Mouse (Mus musculus) neural tube, embryonic 14.5 days (tissue): Measurements from ENCODE around the gene Mov10. TPM values are rescaled to one million over a fixed set of nuclear protein-coding genes. Genes with fewer than 3 reads are reported as not detected.
A peak's percentile ranks its signal among the peaks of the same experiment; 100 is the strongest.

ENCODE experiments used
- ATAC-seq: fragments of 200-750 bp; cut with Nextera tagmentation; 2 replicates; pipeline ENCODE4 v1.8.0; 2017; ENCODE audit warnings: low read depth, mild to moderate bottlenecking, moderate TSS enrichment, moderate library complexity
- H3K27ac ChIP-seq: fragments of 300-500 bp; sonication (generic); 2 replicates; pipeline ENCODE4 v1.5.1; 2014; ENCODE audit warnings: low read depth, mild to moderate bottlenecking, control low read depth, low read length, moderate library complexity, mixed read lengths
- H3K27me3 ChIP-seq: fragments of 300-500 bp; sonication (generic); 2 replicates; pipeline ENCODE4 v1.6.1; 2014; ENCODE audit warnings: low read length; ENCODE audit not compliant: control insufficient read depth, insufficient read depth
- H3K36me3 ChIP-seq: fragments of 300-500 bp; sonication (generic); 2 replicates; pipeline ENCODE4 v1.6.1; 2014; ENCODE audit warnings: low read length, mixed read lengths; ENCODE audit not compliant: control insufficient read depth, insufficient read depth
- H3K4me1 ChIP-seq: fragments of 300-500 bp; sonication (generic); 2 replicates; pipeline ENCODE4 v1.6.1; 2014; ENCODE audit warnings: low read length; ENCODE audit not compliant: control insufficient read depth, insufficient read depth
- H3K4me2 ChIP-seq: fragments of 300-500 bp; sonication (generic); 2 replicates; pipeline ENCODE4 v1.6.1; 2014; ENCODE audit warnings: mild to moderate bottlenecking, low read depth, low read length, control low read depth
- H3K4me3 ChIP-seq: fragments of 300-500 bp; sonication (generic); 2 replicates; pipeline ENCODE4 v1.5.1; 2014; ENCODE audit warnings: low read depth, low read length, control low read depth, mixed read lengths
- H3K9ac ChIP-seq: fragments of 300-500 bp; sonication (generic); replicated peaks from 2 replicates; pipeline ENCODE4 v1.6.1; 2014; ENCODE audit warnings: low read depth, mild to moderate bottlenecking, control low read depth, low read length, mixed read lengths
- H3K9me3 ChIP-seq: fragments of 300-500 bp; sonication (generic); 2 replicates; pipeline ENCODE4 v1.6.1; 2016; ENCODE audit warnings: low read length; ENCODE audit not compliant: control insufficient read depth
- WGBS: fragments of 180-500 bp; shearing (Covaris S2); extraction: QIAGEN DNeasy Blood & Tissue Kit; methylation state at CpG from one replicate; pipeline ENCODE4 v1.1.7; 2014; 5-methylcytosine and 5-hydroxymethylcytosine counted together
- polyA plus RNA-seq: library from polyadenylated mRNA; unstranded; fragments of >200 nt; fragmentation: Nextera tagmentation; extraction: Ambion mirVana; gene quantifications from 2 replicates; pipeline ENCODE4 v1.2.1, GENCODE M21; 2014

The Mov10 gene
- polyA plus RNA-seq, 1 experiment from 2014 or later, result 3.8 TPM

GRCm38 (mm10) chr3:104781471-104781903 lies 36.9 kb downstream of the Mov10 start, which contains the start of gene Fam19a3:
Gene Fam19a3, minus strand, starts transcription at chr3:104781840.
- no peak for ATAC-seq
- peaks cover 14% of the 10 kb centered on the region; the same call in 1 of the 2 replicates for H3K4me1 ChIP-seq
- H3K4me3 ChIP-seq, result peak within 1 kb of the TSS; percentile 36
- H3K9me3 ChIP-seq, result no peaks in the 10 kb centered on the region
- peaks cover 49% of the 10 kb centered on the region for H3K27me3 ChIP-seq
- no peaks in the 10 kb centered on the region for H3K36me3 ChIP-seq
- WGBS, result under 1% methylated on average over 26 of the region's 26 CpGs
- peak within 1 kb of the TSS; percentile 32 for H3K9ac ChIP-seq
- H3K27ac ChIP-seq, result no peak within 1 kb of the TSS
- H3K4me2 ChIP-seq, result peak within 1 kb of the TSS; percentile 74

- under 1% methylated on average over 50 of the region's 56 CpGs for WGBS
- Histone ChIP-seq H3K4me1 (peaks cover 14% of the 10 kb centered on the region; the same call in 1 of the 2 replicates), H3K4me3 (peak within 1 kb of the TSS; percentile 36), H3K27ac (no peak within 1 kb of the TSS), H3K27me3 (peaks cover 50% of the 10 kb centered on the region), H3K36me3 (no peaks in the 10 kb centered on the region), H3K9me3 (no peaks in the 10 kb centered on the region), H3K9ac (peak within 1 kb of the TSS; percentile 32), H3K4me2 (peak within 1 kb of the TSS; percentile 74)
- ATAC-seq, result peak; percentile 48; the same call in 1 of the 2 replicates
These were observed 37.6 kb downstream of the Mov10 start, which contains the start of gene Ppm1j for GRCm38 (mm10) chr3:104780561-104781420. Gene Ppm1j, plus strand, starts transcription at chr3:104781056.

- H3K27ac ChIP-seq, result no peak overlapping the region
- no peaks in the 10 kb centered on the region for H3K36me3 ChIP-seq
- peaks cover 50% of the 10 kb centered on the region for H3K27me3 ChIP-seq
- 2% methylated on average over 7 of the region's 7 CpGs for WGBS
- no peak overlapping the region for H3K4me3 ChIP-seq
- no peak overlapping the region for H3K9ac ChIP-seq
- no peaks in the 10 kb centered on the region for H3K9me3 ChIP-seq
- H3K4me2 ChIP-seq, result no peak overlapping the region
- no peak for ATAC-seq
- peaks cover 14% of the 10 kb centered on the region; the same call in 1 of the 2 replicates for H3K4me1 ChIP-seq
These were observed 38.4 kb downstream of the Mov10 start for GRCm38 (mm10) chr3:104779949-104780348.

- Histone ChIP-seq H3K9me3 (no peaks in the 10 kb centered on the region), H3K4me1 (peaks cover 14% of the 10 kb centered on the region; the same call in 1 of the 2 replicates), H3K9ac (peak overlapping the region; percentile 21; the same call in 1 of the 2 replicates), H3K4me2 (peak overlapping the region; percentile 55), H3K27me3 (peaks cover 38% of the 10 kb centered on the region), H3K4me3 (peak overlapping the region; percentile 24; the same call in 1 of the 2 replicates), H3K36me3 (no peaks in the 10 kb centered on the region), H3K27ac (no peak overlapping the region)
- 1% methylated on average over 20 of the region's 20 CpGs for WGBS
- ATAC-seq, result peak; percentile 19; the same call in 1 of the 2 replicates
These were observed 41.0 kb downstream of the Mov10 start for GRCm38 (mm10) chr3:104777342-104777741.

- Histone ChIP-seq H3K9ac (no peak overlapping the region), H3K4me3 (no peak overlapping the region), H3K4me2 (no peak overlapping the region), H3K27ac (no peak overlapping the region), H3K27me3 (peaks cover 13% of the 10 kb centered on the region), H3K9me3 (no peaks in the 10 kb centered on the region), H3K4me1 (no peaks in the 10 kb centered on the region), H3K36me3 (no peaks in the 10 kb centered on the region)
- no peak for ATAC-seq
- 78% methylated on average over 7 of the region's 7 CpGs for WGBS
These were observed 45.1 kb downstream of the Mov10 start for GRCm38 (mm10) chr3:104773301-104773700.

- WGBS, result 61% methylated on average over 6 of the region's 6 CpGs
- no peak overlapping the region for H3K9ac ChIP-seq
- H3K9me3 ChIP-seq, result no peaks in the 10 kb centered on the region
- ATAC-seq, result no peak
- no peaks in the 10 kb centered on the region for H3K4me1 ChIP-seq
- no peak overlapping the region for H3K4me3 ChIP-seq
- H3K27me3 ChIP-seq, result peaks cover 4% of the 10 kb centered on the region; the same call in 1 of the 2 replicates
- H3K36me3 ChIP-seq, result no peaks in the 10 kb centered on the region
- H3K27ac ChIP-seq, result no peak overlapping the region
- no peak overlapping the region for H3K4me2 ChIP-seq
These were observed 46.9 kb downstream of the Mov10 start for GRCm38 (mm10) chr3:104771460-104771859.

GRCm38 (mm10) chr3:104770918-104771317 lies 47.4 kb downstream of the Mov10 start:
- no peak overlapping the region for H3K27ac ChIP-seq
- ATAC-seq, result no peak
- no peak overlapping the region for H3K9ac ChIP-seq
- no peaks in the 10 kb centered on the region for H3K4me1 ChIP-seq
- WGBS, result 61% methylated on average over 3 of the region's 3 CpGs
- H3K4me2 ChIP-seq, result no peak overlapping the region
- H3K9me3 ChIP-seq, result no peaks in the 10 kb centered on the region
- H3K4me3 ChIP-seq, result no peak overlapping the region
- H3K27me3 ChIP-seq, result no peaks in the 10 kb centered on the region
- H3K36me3 ChIP-seq, result no peaks in the 10 kb centered on the region

- no peak for ATAC-seq
- 66% methylated on average over 10 of the region's 10 CpGs for WGBS
- Histone ChIP-seq H3K9ac (no peak overlapping the region), H3K9me3 (no peaks in the 10 kb centered on the region), H3K27ac (no peak overlapping the region), H3K4me3 (no peak overlapping the region), H3K36me3 (no peaks in the 10 kb centered on the region), H3K27me3 (no peaks in the 10 kb centered on the region), H3K4me1 (no peaks in the 10 kb centered on the region), H3K4me2 (no peak overlapping the region)
These were observed 48.3 kb downstream of the Mov10 start for GRCm38 (mm10) chr3:104770035-104770434.

- WGBS, result 27% methylated on average over 3 of the region's 3 CpGs
- Histone ChIP-seq H3K4me3 (no peak overlapping the region), H3K9ac (no peak overlapping the region)
These were observed 49.2 kb downstream of the Mov10 start for GRCm38 (mm10) chr3:104769135-104769534.

More at GRCm38 (mm10) chr3:104769135-104769534, 49.2 kb downstream of the Mov10 start:
- H3K9me3 ChIP-seq, result no peaks in the 10 kb centered on the region
- H3K27me3 ChIP-seq, result no peaks in the 10 kb centered on the region
- H3K4me1 ChIP-seq, result no peaks in the 10 kb centered on the region
- H3K27ac ChIP-seq, result no peak overlapping the region
- ATAC-seq, result no peak
- no peak overlapping the region for H3K4me2 ChIP-seq
- no peaks in the 10 kb centered on the region for H3K36me3 ChIP-seq
